Mouse (Mus musculus) embryonic stem cell, embryonic (primary cell): Measurements from ENCODE around the gene Tlr2.

Experiments
- CTCF ChIA-PET, 4 experiments: fragments of 300-600 bp in 2 of 4; fragments of 350-600 bp in 2 of 4; sonication (Branson Sonifier 250); formaldehyde crosslinking; loops; one replicate each; lab custom pipeline; 2022; ENCODE audit warnings: inconsistent platforms in 2 of 4; lab: Charles Lee
- POLR2A ChIA-PET, 4 experiments: fragments of 300-600 bp in 2 of 4; fragments of 350-600 bp in 2 of 4; sonication (Branson Sonifier 250); formaldehyde crosslinking; loops; one replicate each; lab custom pipeline; 2022; ENCODE audit warnings: antibody characterized with exemption in 4 of 4, inconsistent platforms in 1 of 4; lab: Charles Lee

Tlr2 gene

DNA sequence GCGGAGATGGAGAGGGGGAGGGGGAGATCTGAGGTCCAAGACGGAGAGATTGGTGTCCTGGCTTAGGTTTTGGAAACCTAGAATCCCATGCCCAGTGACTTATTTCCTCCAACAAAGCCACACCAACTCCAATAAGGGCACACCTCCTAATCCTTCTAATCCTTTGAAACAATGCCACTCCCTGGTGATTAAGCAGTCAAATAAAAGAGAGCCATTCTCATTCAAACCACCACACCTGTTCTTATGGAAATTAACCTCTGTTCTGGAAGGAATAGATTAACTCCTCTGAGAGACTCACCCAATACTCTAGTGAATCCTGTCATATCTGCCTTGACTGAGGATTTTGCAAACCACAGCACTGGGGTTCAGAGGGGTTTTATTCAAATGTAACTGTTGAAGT is 54.5 kb downstream of the Tlr2 start:
- POLR2A ChIA-PET: interaction anchor here in 1 of 4 experiments (0.8 kb wide), 1 partner anchor 9 kb away, joined by 3 read pairs; no protein-coding TSS in a partner anchor
- CTCF ChIA-PET: interaction anchor here in 1 of 4 experiments (1.1 kb wide), 1 partner anchor 11 kb away, joined by 3 read pairs; no protein-coding TSS in a partner anchor
